In genomic region chr7:28595751-28596435, GRCm38 (mm10) we compare ENCODE assay signal across 7 mouse cellular contexts. TPM values are rescaled to one million over a fixed set of nuclear protein-coding genes. Genes with fewer than 3 reads are reported as not detected.
DNase-seq lines count a peak whose midpoint lies in the region; ATAC-seq and TF ChIP-seq lines count a peak whose summit lies in the region.

No protein-coding gene starts in this region.

- peak overlapping the region; percentile 73 for H3K4me2 ChIP-seq in intestine, embryonic 15.5 days (replicated peaks)
- peak overlapping the region; percentile 92 for H3K4me2 ChIP-seq in myocyte (ENCODE audit: low read depth)

- H3K4me3 ChIP-seq in layer of hippocampus, adult 2 months: no peak overlapping the region
- H3K4me3 ChIP-seq in intestine, embryonic 15.5 days (replicated peaks): peak overlapping the region; percentile 65
- peak overlapping the region; percentile 76 for H3K4me3 ChIP-seq in myocyte

- no peak for TF ChIP-seq POLR2A in myocyte (IDR thresholded peaks at IDR 0.05; ENCODE audit: insufficient read length, low read depth)

- ATAC-seq in intestine, embryonic 15.5 days: no peak

- H3K36me3 ChIP-seq in intestine, embryonic 15.5 days: no peaks in the 10 kb centered on the region
- no peaks in the 10 kb centered on the region for H3K36me3 ChIP-seq in myocyte (ENCODE audit: control insufficient read depth, insufficient read depth)

- H3K79me2 ChIP-seq in myocyte (ENCODE audit: control insufficient read depth, insufficient read depth): peaks cover 62% of the 10 kb centered on the region

- no peak for DNase-seq in layer of hippocampus, adult 2 months (ENCODE audit: low spot score in 2 of 2)
- no peak for DNase-seq in layer of hippocampus, adult 9-10 months (ENCODE audit: low spot score)
- peak; percentile 73 for DNase-seq in brain, adult 2 months (ENCODE audit: low read depth, low spot score)
- no peak for DNase-seq in left cerebral cortex, adult 18-20 months (ENCODE audit: low spot score in 2 of 2)
- no peak for DNase-seq in right cerebral cortex, postnatal 36 days (ENCODE audit: low spot score in 2 of 2)

- no peak overlapping the region for H3ac ChIP-seq in myocyte (ENCODE audit: control insufficient read depth, insufficient read length)

- WGBS in intestine, embryonic 15.5 days: 65% methylated on average over 8 of the region's 8 CpGs

- peaks cover 60% of the 10 kb centered on the region for H3K4me1 ChIP-seq in intestine, embryonic 15.5 days (replicated peaks)

- no peaks in the 10 kb centered on the region for H3K9me3 ChIP-seq in intestine, embryonic 15.5 days

- H3K9ac ChIP-seq in intestine, embryonic 15.5 days: 0 out of 2 replicates have a peak overlapping the region, but pooled peaks have one; percentile 10

- peak overlapping the region; percentile 88 for H3K27ac ChIP-seq in layer of hippocampus, adult 2 months
- H3K27ac ChIP-seq in intestine, embryonic 15.5 days: peak overlapping the region; percentile 92

- no peak for TF ChIP-seq CTCF in layer of hippocampus, adult 2 months (conservative IDR thresholded peaks at IDR 0.05)

- H3K27me3 ChIP-seq in intestine, embryonic 15.5 days (replicated peaks): no peaks in the 10 kb centered on the region
- no peaks in the 10 kb centered on the region for H3K27me3 ChIP-seq in myocyte (ENCODE audit: control insufficient read depth, insufficient read depth, insufficient read length)

TF ChIP-seq in myocyte, 11 proteins besides CTCF, POLR2A, EP300 and RAD21:
- TF ChIP-seq TCF12 (IDR thresholded peaks at IDR 0.05; ENCODE audit: insufficient read depth, poor library complexity, severe bottlenecking) (no peak), MYOD1 (IDR thresholded peaks at IDR 0.05; ENCODE audit: control insufficient read depth in 1 of 3, insufficient read length in 2 of 3, low read depth in 2 of 3) (no peak), MAX (IDR thresholded peaks at IDR 0.05; ENCODE audit: low read depth) (no peak)

RNA-seq across cellular contexts. Expression of gene Samd4b, which starts 2.1 kb away (rescaled TPM):
- 10 to 100 TPM; 67.8 to 70.1 TPM for total RNA-seq in layer of hippocampus, adult 2 months (2021)
- 18.9 and 19.5 TPM in 2 replicates for polyA plus RNA-seq in intestine, embryonic 15.5 days (2015; fragmentation: Nextera tagmentation; extraction: Ambion mirVana)
- polyA plus RNA-seq in myocyte (2012; fragmentation: generic; extraction: Trizol): 29.4 TPM
- 10 to 100 TPM; 67.8 to 80.1 TPM for total RNA-seq in left cerebral cortex, adult 18-20 months (2021)

RNA-seq across cellular contexts. Expression of gene Pak4, which starts 2.1 kb away (rescaled TPM):
- total RNA-seq in layer of hippocampus, adult 2 months (2021): 10 to 100 TPM; 13.7 to 16.2 TPM
- 51.7 and 53.1 TPM in 2 replicates for polyA plus RNA-seq in intestine, embryonic 15.5 days (2015; fragmentation: Nextera tagmentation; extraction: Ambion mirVana)
- polyA plus RNA-seq in myocyte (2012; fragmentation: generic; extraction: Trizol): 27.5 TPM
- total RNA-seq in left cerebral cortex, adult 18-20 months (2021): 1 to 10 TPM; 8.6 to 8.8 TPM

RNA-seq across cellular contexts. Expression of gene Acp7, which starts 35.2 kb away (rescaled TPM):
- 1 to 10 TPM; 1.2 to 2.2 TPM for total RNA-seq in layer of hippocampus, adult 2 months (2021)
- 0.06 TPM in 1 of 2 replicates, not detected in the other for polyA plus RNA-seq in intestine, embryonic 15.5 days (2015; fragmentation: Nextera tagmentation; extraction: Ambion mirVana)
- polyA plus RNA-seq in myocyte (2012; fragmentation: generic; extraction: Trizol): not detected
- 1 to 10 TPM; 2.2 to 2.4 TPM for total RNA-seq in left cerebral cortex, adult 18-20 months (2021)

RNA-seq across cellular contexts. Expression of gene Nccrp1, which starts 48.8 kb away (rescaled TPM):
- total RNA-seq in layer of hippocampus, adult 2 months (2021): under 1 TPM; 0.23 to 0.47 TPM
- polyA plus RNA-seq in intestine, embryonic 15.5 days (2015; fragmentation: Nextera tagmentation; extraction: Ambion mirVana): not detected in 2 replicates
- 0.07 TPM for polyA plus RNA-seq in myocyte (2012; fragmentation: generic; extraction: Trizol)
- under 1 TPM in 1 of 2 experiments, not detected in 1; 0.28 TPM for total RNA-seq in left cerebral cortex, adult 18-20 months (2021)

RNA-seq across cellular contexts. Expression of gene Sycn, which starts 55.2 kb away (rescaled TPM):
- total RNA-seq in layer of hippocampus, adult 2 months (2021): not detected
- 33.3 and 122 TPM in 2 replicates for polyA plus RNA-seq in intestine, embryonic 15.5 days (2015; fragmentation: Nextera tagmentation; extraction: Ambion mirVana)
- polyA plus RNA-seq in myocyte (2012; fragmentation: generic; extraction: Trizol): not detected
- total RNA-seq in left cerebral cortex, adult 18-20 months (2021): not detected
